Mouse (Mus musculus): Measurements from ENCODE around the gene Gm21958.

DNA sequence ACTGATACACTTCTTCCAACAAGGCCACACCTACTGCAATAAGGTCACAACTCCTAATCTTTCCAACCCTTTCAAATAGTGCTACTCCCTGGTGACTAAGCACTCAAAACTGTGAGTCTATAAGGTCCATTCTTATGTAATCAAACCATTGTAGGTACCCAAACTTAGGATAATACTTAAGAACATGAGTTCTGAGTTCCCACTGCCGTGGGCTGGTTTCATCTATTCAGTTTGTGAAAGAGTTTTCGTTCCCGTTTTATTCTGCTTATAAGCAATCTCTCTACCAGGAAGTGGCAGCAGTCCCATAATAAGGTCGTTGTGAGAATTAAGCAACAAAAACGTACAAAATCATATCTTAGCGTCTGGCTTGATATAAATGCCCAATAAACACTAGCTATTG is 45.4 kb downstream of the Gm21958 start:
- TF ChIP-seq POLR2A (IDR thresholded peaks at IDR 0.05; ENCODE audit: control insufficient read depth in 1 of 2, insufficient read depth in 1 of 2, low read depth in 1 of 2, low read length in 2 of 2, poor library complexity in 1 of 2) (no peak), MEF2A (IDR thresholded peaks at IDR 0.05; ENCODE audit: extremely low read depth, insufficient replicate concordance, low read depth, low read length, poor library complexity, severe bottlenecking) (no peak), EP300 (IDR thresholded peaks at IDR 0.05; ENCODE audit: low read depth in 1 of 2, low read length in 2 of 2) (no peak)

Data from MEL (cell line).